Mouse (Mus musculus): ENCODE results near the gene Gucy2g. TPM values are rescaled to one million over a fixed set of nuclear protein-coding genes. Genes with fewer than 3 reads are reported as not detected.
"Not testable (repeated sequence)": the region's sequence is repeated elsewhere in the genome, so short reads cannot be mapped to it uniquely, and the experiment has no call there.

Gene Gucy2g
- polyA plus RNA-seq, 1 experiment from 2014 or later, result not detected

GRCm38 (mm10) chr19:55170399-55170798 is 70.6 kb downstream of the Gucy2g start:
- Histone ChIP-seq H3K4me1 (no peaks in the 10 kb centered on the region), H3K4me3 (no peak overlapping the region), H3K27ac (replicated peaks) (no peak overlapping the region), H3K27me3 (no peaks in the 10 kb centered on the region), H3K36me3 (no peaks in the 10 kb centered on the region), H3K4me2 (replicated peaks) (no peak overlapping the region), H3K9me3 (peaks cover 13% of the 10 kb centered on the region; the same call in 1 of the 2 replicates), H3K9ac (replicated peaks) (no peak overlapping the region)
- no peak for ATAC-seq (ENCODE audit: low FRiP score, low read depth)

- ATAC-seq (ENCODE audit: low FRiP score, low read depth); H3K36me3 ChIP-seq: not testable (repeated sequence)
- 90% methylated on average over 8 of the region's 8 CpGs for WGBS
These were observed 71.8 kb downstream of the Gucy2g start for GRCm38 (mm10) chr19:55169236-55169729.

GRCm38 (mm10) chr19:55168360-55168759 is 72.7 kb downstream of the Gucy2g start:
- Histone ChIP-seq H3K4me1 (no peaks in the 10 kb centered on the region), H3K27me3 (no peaks in the 10 kb centered on the region), H3K4me3 (no peak overlapping the region), H3K4me2 (replicated peaks) (no peak overlapping the region), H3K36me3 (no peaks in the 10 kb centered on the region), H3K27ac (replicated peaks) (no peak overlapping the region), H3K9me3 (peaks cover 13% of the 10 kb centered on the region; the same call in 1 of the 2 replicates), H3K9ac (replicated peaks) (no peak overlapping the region)
- WGBS, result 82% methylated on average over 6 of the region's 6 CpGs
- ATAC-seq (ENCODE audit: low FRiP score, low read depth), result no peak

More at GRCm38 (mm10) chr19:55169236-55169729, 71.8 kb downstream of the Gucy2g start:
- H3K4me2 ChIP-seq (replicated peaks); H3K4me1 ChIP-seq; H3K27ac ChIP-seq (replicated peaks); H3K4me3 ChIP-seq; H3K9ac ChIP-seq (replicated peaks); H3K27me3 ChIP-seq: not testable (repeated sequence)
- H3K9me3 ChIP-seq, result peaks cover 13% of the 10 kb centered on the region; the same call in 1 of the 2 replicates

GRCm38 (mm10) chr19:55167741-55168140 is 73.3 kb downstream of the Gucy2g start:
- Histone ChIP-seq H3K27ac (replicated peaks) (no peak overlapping the region), H3K36me3 (no peaks in the 10 kb centered on the region)
- no peak for ATAC-seq (ENCODE audit: low FRiP score, low read depth)

GRCm38 (mm10) chr19:55166741-55167140 is 74.3 kb downstream of the Gucy2g start:
- peaks cover 13% of the 10 kb centered on the region; the same call in 1 of the 2 replicates for H3K9me3 ChIP-seq
- no peak overlapping the region for H3K27ac ChIP-seq (replicated peaks)
- no peak overlapping the region for H3K4me3 ChIP-seq
- no peaks in the 10 kb centered on the region for H3K36me3 ChIP-seq
- 94% methylated on average over 2 of the region's 2 CpGs for WGBS
- H3K27me3 ChIP-seq, result no peaks in the 10 kb centered on the region
- H3K4me2 ChIP-seq (replicated peaks), result no peak overlapping the region
- H3K9ac ChIP-seq (replicated peaks), result no peak overlapping the region
- H3K4me1 ChIP-seq, result no peaks in the 10 kb centered on the region
- ATAC-seq (ENCODE audit: low FRiP score, low read depth), result no peak

More at GRCm38 (mm10) chr19:55167741-55168140, 73.3 kb downstream of the Gucy2g start:
- Histone ChIP-seq H3K27me3 (no peaks in the 10 kb centered on the region), H3K4me3 (no peak overlapping the region), H3K4me1 (no peaks in the 10 kb centered on the region), H3K9me3 (peaks cover 13% of the 10 kb centered on the region; the same call in 1 of the 2 replicates), H3K9ac (replicated peaks) (no peak overlapping the region), H3K4me2 (replicated peaks) (no peak overlapping the region)
- 78% methylated on average over 2 of the region's 2 CpGs for WGBS

GRCm38 (mm10) chr19:55165954-55166353 is 75.1 kb downstream of the Gucy2g start:
- H3K4me1 ChIP-seq, result no peaks in the 10 kb centered on the region
- ATAC-seq (ENCODE audit: low FRiP score, low read depth), result no peak
- no peak overlapping the region for H3K4me2 ChIP-seq (replicated peaks)
- WGBS, result 84% methylated on average over 4 of the region's 4 CpGs
- H3K9ac ChIP-seq (replicated peaks), result no peak overlapping the region
- no peaks in the 10 kb centered on the region for H3K36me3 ChIP-seq
- H3K9me3 ChIP-seq, result peaks cover 13% of the 10 kb centered on the region; the same call in 1 of the 2 replicates
- H3K27me3 ChIP-seq, result no peaks in the 10 kb centered on the region
- no peak overlapping the region for H3K4me3 ChIP-seq
- H3K27ac ChIP-seq (replicated peaks), result no peak overlapping the region

- Histone ChIP-seq H3K27me3 (no peaks in the 10 kb centered on the region), H3K4me3 (no peak overlapping the region), H3K36me3 (no peaks in the 10 kb centered on the region), H3K9me3 (peaks cover 10% of the 10 kb centered on the region; the same call in 1 of the 2 replicates), H3K4me1 (no peaks in the 10 kb centered on the region), H3K27ac (replicated peaks) (no peak overlapping the region), H3K4me2 (replicated peaks) (no peak overlapping the region), H3K9ac (replicated peaks) (no peak overlapping the region)
- no peak for ATAC-seq (ENCODE audit: low FRiP score, low read depth)
- 77% methylated on average over 1 of the region's 1 CpGs for WGBS
These were observed 75.7 kb downstream of the Gucy2g start for GRCm38 (mm10) chr19:55165183-55165865.

- no peaks in the 10 kb centered on the region for H3K27me3 ChIP-seq
- ATAC-seq (ENCODE audit: low FRiP score, low read depth), result no peak
- no peaks in the 10 kb centered on the region for H3K4me1 ChIP-seq
- no peak overlapping the region for H3K27ac ChIP-seq (replicated peaks)
- H3K4me2 ChIP-seq (replicated peaks), result no peak overlapping the region
- WGBS, result 78% methylated on average over 1 of the region's 1 CpGs
- H3K36me3 ChIP-seq, result no peaks in the 10 kb centered on the region
- no peak overlapping the region for H3K4me3 ChIP-seq
- no peaks in the 10 kb centered on the region for H3K9me3 ChIP-seq
- no peak overlapping the region for H3K9ac ChIP-seq (replicated peaks)
These were observed 76.9 kb downstream of the Gucy2g start for GRCm38 (mm10) chr19:55164162-55164561.

GRCm38 (mm10) chr19:55162271-55162670 is 78.8 kb downstream of the Gucy2g start:
- 80% methylated on average over 4 of the region's 4 CpGs for WGBS
- no peak for ATAC-seq (ENCODE audit: low FRiP score, low read depth)
- H3K9ac ChIP-seq (replicated peaks), result no peak overlapping the region
- H3K9me3 ChIP-seq, result no peaks in the 10 kb centered on the region
- H3K4me2 ChIP-seq (replicated peaks), result no peak overlapping the region
- H3K4me3 ChIP-seq, result no peak overlapping the region
- no peaks in the 10 kb centered on the region for H3K36me3 ChIP-seq
- H3K27me3 ChIP-seq, result no peaks in the 10 kb centered on the region
- no peaks in the 10 kb centered on the region for H3K4me1 ChIP-seq
- H3K27ac ChIP-seq (replicated peaks), result no peak overlapping the region

- no peak overlapping the region for H3K9ac ChIP-seq (replicated peaks)
- 89% methylated on average over 6 of the region's 6 CpGs for WGBS
- no peak overlapping the region for H3K27ac ChIP-seq (replicated peaks)
- no peaks in the 10 kb centered on the region for H3K9me3 ChIP-seq
- H3K4me2 ChIP-seq (replicated peaks), result no peak overlapping the region
- H3K36me3 ChIP-seq, result no peaks in the 10 kb centered on the region
- ATAC-seq (ENCODE audit: low FRiP score, low read depth), result no peak
- no peaks in the 10 kb centered on the region for H3K4me1 ChIP-seq
- H3K4me3 ChIP-seq, result no peak overlapping the region
- H3K27me3 ChIP-seq, result no peaks in the 10 kb centered on the region
These were observed 81.2 kb downstream of the Gucy2g start for GRCm38 (mm10) chr19:55159826-55160225.

- Histone ChIP-seq H3K36me3 (no peaks in the 10 kb centered on the region), H3K9me3 (no peaks in the 10 kb centered on the region), H3K4me3 (no peak overlapping the region), H3K4me2 (replicated peaks) (no peak overlapping the region), H3K4me1 (no peaks in the 10 kb centered on the region), H3K9ac (replicated peaks) (no peak overlapping the region), H3K27ac (replicated peaks) (no peak overlapping the region), H3K27me3 (no peaks in the 10 kb centered on the region)
- ATAC-seq (ENCODE audit: low FRiP score, low read depth), result no peak
- WGBS, result 74% methylated on average over 8 of the region's 8 CpGs
These were observed 82.4 kb downstream of the Gucy2g start for GRCm38 (mm10) chr19:55158606-55159005.

GRCm38 (mm10) chr19:55157029-55157428 is 84.0 kb downstream of the Gucy2g start:
- Histone ChIP-seq H3K4me2 (replicated peaks) (no peak overlapping the region), H3K36me3 (no peaks in the 10 kb centered on the region), H3K4me1 (no peaks in the 10 kb centered on the region), H3K9me3 (no peaks in the 10 kb centered on the region), H3K4me3 (no peak overlapping the region), H3K9ac (replicated peaks) (no peak overlapping the region), H3K27ac (replicated peaks) (no peak overlapping the region), H3K27me3 (no peaks in the 10 kb centered on the region)
- no peak for ATAC-seq (ENCODE audit: low FRiP score, low read depth)
- WGBS, result 85% methylated on average over 7 of the region's 7 CpGs

Data from midbrain, embryonic 12.5 days (tissue).